Mouse (Mus musculus): ENCODE measurements around the gene Akap13. TPM values are rescaled to one million over a fixed set of nuclear protein-coding genes. Genes with fewer than 3 reads are reported as not detected.
A peak's percentile ranks its signal among the peaks of the same experiment; 100 is the strongest.
"Not testable (repeated sequence)": the region's sequence is repeated elsewhere in the genome, so short reads cannot be mapped to it uniquely, and the experiment has no call there.

The Akap13 gene
- polyA plus RNA-seq, 1 experiment from 2014 or later, result 32.3 TPM

DNA sequence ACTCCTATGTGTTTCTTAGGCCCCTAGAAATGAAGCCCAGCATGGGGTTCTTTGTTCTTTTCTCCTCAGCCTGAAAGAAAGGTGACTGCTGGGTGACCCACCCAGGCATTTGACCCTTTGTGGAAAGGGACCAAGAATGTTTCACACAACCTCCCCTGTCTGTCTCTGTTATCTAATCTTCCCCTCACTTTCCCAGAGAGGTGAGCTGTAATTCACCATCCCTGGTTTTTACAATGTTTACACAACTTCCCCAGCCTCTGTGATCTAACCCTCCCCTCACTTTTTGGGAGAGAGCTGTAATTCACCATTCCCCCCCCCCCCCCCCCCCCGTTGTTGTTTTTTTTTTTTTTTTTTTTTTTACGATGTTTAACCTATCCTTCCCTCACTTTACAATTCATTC lies 331.5 kb downstream of the Akap13 start:
- no peaks in the 10 kb centered on the region for H3K9me3 ChIP-seq (replicated peaks)
- WGBS, result 42% methylated on average over 2 of the region's 2 CpGs
- no peaks in the 10 kb centered on the region for H3K4me1 ChIP-seq
- no peak for ATAC-seq (ENCODE audit: low FRiP score)
- no peaks in the 10 kb centered on the region for H3K36me3 ChIP-seq
- H3K27me3 ChIP-seq, result no peaks in the 10 kb centered on the region
- H3K9ac ChIP-seq, result no peak overlapping the region
- no peak overlapping the region for H3K27ac ChIP-seq
- H3K4me3 ChIP-seq, result no peak overlapping the region
- no peak overlapping the region for H3K4me2 ChIP-seq (replicated peaks)

DNA sequence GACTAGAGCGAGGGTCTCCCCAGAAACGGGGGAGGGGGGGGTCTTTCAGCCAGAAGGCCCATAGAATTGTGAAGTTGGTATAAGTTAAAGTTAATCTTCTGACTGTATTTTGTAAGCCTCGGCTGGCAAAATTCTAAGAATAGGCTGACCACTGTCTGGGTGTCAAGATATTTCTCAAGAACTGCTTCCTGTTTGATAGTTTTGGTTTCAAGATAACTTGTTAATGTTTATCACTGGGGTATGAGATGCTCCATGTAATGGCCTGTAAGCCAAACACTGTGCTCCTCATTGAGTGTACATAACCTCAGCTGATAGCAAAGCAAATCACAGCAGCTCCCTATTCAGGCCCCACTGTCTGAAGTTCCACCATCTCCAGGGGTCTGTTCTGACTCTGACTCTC lies 332.0 kb downstream of the Akap13 start:
- H3K27ac ChIP-seq, result no peak overlapping the region
- no peaks in the 10 kb centered on the region for H3K36me3 ChIP-seq
- H3K27me3 ChIP-seq, result no peaks in the 10 kb centered on the region
- H3K4me2 ChIP-seq (replicated peaks), result no peak overlapping the region
- WGBS, result 78% methylated on average over 3 of the region's 3 CpGs
- H3K9me3 ChIP-seq (replicated peaks), result no peaks in the 10 kb centered on the region
- H3K4me3 ChIP-seq, result no peak overlapping the region
- no peaks in the 10 kb centered on the region for H3K4me1 ChIP-seq
- H3K9ac ChIP-seq, result no peak overlapping the region
- ATAC-seq (ENCODE audit: low FRiP score), result no peak

DNA sequence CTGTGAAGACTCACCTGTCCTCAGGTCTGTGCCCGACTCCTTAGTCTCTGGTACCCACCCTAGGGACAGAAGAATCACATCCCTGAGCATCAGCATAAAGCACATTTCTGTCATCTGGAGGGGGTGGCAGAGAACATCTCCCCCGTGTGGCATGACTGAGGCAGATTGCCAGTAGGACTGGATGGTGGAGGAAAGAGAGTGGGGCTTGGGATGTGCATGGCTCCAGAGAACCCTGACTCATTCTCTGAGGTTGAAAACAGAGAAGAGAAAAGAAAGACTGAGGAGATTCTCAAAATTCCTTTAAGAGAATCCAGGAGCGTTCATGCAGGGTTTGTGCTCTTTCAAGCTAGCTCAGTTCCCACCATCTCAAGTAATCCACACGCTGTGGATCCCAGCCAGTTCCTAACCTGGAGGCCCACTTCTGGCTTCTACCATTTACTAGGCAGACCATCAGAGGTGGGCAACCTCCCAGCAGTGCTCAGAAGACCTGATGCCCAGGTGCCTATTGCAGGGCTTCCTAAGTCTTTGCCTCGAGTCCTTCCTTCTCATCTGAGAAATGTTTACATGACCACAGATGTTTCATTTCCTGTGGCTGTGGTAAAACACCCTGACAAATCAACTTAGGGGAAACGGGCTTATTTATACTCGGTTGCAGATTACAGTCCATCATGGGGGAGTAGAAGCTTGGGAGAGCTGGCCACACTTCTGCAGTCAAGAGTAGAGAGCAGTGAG lies 332.9 kb downstream of the Akap13 start:
- WGBS, result 79% methylated on average over 5 of the region's 7 CpGs
- H3K9me3 ChIP-seq (replicated peaks); H3K9ac ChIP-seq; H3K27me3 ChIP-seq; H3K4me2 ChIP-seq (replicated peaks); H3K36me3 ChIP-seq; H3K27ac ChIP-seq; ATAC-seq (ENCODE audit: low FRiP score); H3K4me1 ChIP-seq; H3K4me3 ChIP-seq: not testable (repeated sequence)

DNA sequence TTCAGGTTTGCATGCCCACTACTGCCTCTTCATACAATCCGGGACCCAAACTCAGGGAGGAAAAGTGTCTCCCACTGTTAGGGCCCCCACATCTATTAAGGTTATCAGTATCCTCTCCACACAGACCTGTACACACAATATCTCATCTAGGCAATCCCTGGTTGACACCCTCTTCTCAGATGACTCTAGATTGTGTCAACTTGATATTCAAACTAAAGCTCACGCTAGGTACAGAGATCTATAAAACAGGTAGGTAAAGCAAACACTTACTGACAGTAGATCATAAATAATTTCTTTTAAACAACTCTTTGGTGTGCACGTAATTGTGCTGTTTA lies 333.4 kb downstream of the Akap13 start:
- ATAC-seq (ENCODE audit: low FRiP score), result not testable (repeated sequence)

DNA sequence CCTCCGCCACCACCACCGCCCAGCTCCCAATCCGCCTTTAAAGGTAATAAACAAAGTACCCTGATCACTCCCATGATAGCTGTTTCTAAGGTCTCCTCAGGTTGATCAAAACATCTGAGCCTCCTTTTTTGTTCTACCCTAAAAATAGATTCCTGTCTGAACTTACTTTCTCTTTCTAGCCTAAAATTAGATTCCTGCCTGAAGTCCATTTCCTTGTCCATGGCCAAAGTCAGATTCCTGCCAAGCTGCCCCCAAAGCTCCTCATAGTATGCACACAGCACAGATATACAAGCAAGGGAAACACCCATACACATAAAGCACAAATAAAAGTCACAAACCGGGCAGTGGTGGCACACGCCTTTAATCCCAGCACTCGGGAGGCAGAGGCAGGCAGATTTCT lies 334.4 kb downstream of the Akap13 start:
- no peak overlapping the region for H3K4me3 ChIP-seq
- H3K4me1 ChIP-seq, result no peaks in the 10 kb centered on the region
- H3K27me3 ChIP-seq, result no peaks in the 10 kb centered on the region
- H3K4me2 ChIP-seq (replicated peaks), result no peak overlapping the region
- H3K9me3 ChIP-seq (replicated peaks), result no peaks in the 10 kb centered on the region
- H3K36me3 ChIP-seq, result no peaks in the 10 kb centered on the region
- H3K27ac ChIP-seq, result no peak overlapping the region
- no peak for ATAC-seq (ENCODE audit: low FRiP score)
- 97% methylated on average over 6 of the region's 6 CpGs for WGBS
- H3K9ac ChIP-seq, result no peak overlapping the region

More for the DNA sequence above, 333.4 kb downstream of the Akap13 start:
- H3K4me2 ChIP-seq (replicated peaks); H3K4me3 ChIP-seq; H3K27ac ChIP-seq; H3K4me1 ChIP-seq; H3K27me3 ChIP-seq; H3K36me3 ChIP-seq; H3K9ac ChIP-seq; H3K9me3 ChIP-seq (replicated peaks): not testable (repeated sequence)
- WGBS, result 93% methylated on average over 3 of the region's 3 CpGs

DNA sequence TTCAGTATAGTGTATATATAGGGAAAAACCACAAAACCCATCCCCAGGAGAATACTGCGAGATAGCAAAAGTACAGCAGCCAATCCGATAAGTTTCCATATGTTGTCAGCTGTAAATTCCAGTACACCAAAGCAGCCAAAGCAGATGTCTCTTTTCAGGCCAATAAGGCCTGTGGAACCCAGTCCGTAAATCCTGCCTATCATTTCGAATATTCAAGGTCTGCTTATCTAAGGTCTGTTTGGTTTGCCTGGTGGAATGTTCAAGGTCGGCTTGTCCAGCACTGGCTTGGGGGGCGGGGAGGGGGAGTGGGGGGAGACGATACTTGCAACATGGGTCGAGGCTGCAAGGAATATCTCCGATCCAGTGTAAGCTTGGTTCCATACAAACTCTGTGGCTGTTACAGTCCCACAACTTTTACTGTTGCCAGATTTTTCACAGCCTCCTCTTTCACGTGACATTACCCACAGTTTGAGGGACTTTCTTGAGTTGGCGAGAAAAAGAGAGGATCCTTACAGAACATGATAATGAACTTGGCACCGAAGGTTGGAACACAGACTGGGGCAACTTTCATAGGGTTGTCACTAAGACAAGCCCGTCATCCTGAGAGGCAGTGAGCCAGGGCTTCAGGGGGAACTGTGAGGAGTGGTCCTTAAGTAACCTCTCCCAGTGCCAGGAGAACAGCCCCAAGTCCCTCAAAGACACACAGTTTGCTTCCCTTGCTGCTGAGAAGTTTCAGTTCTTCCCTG lies 335.9 kb downstream of the Akap13 start:
- H3K36me3 ChIP-seq; H3K4me3 ChIP-seq; H3K9me3 ChIP-seq (replicated peaks); H3K4me2 ChIP-seq (replicated peaks); H3K27me3 ChIP-seq; ATAC-seq (ENCODE audit: low FRiP score); H3K9ac ChIP-seq; H3K27ac ChIP-seq; H3K4me1 ChIP-seq: not testable (repeated sequence)
- 88% methylated on average over 13 of the region's 13 CpGs for WGBS

DNA sequence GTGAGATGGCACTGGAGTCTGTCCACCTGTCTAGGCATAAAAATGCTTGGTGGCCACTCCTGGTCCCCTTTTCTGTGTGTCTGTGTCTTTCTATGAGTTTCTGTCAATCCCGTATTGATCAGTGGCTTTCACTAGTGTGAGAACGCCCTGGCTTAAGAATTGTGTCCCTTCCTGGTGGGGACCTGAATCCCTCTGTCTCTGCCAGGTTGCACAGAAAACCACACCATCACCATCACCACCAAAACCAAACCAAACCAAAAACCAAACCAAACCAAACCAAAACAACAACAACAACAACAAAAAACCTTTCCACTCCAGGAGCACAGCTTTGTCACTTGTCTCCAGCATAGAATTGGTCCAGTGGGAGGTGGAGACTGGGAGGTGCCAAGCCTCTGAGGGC lies 337.8 kb downstream of the Akap13 start:
- Histone ChIP-seq H3K4me3 (no peak overlapping the region), H3K9me3 (replicated peaks) (no peaks in the 10 kb centered on the region), H3K36me3 (no peaks in the 10 kb centered on the region), H3K27ac (no peak overlapping the region), H3K9ac (no peak overlapping the region), H3K4me2 (replicated peaks) (no peak overlapping the region), H3K4me1 (peaks cover 7% of the 10 kb centered on the region), H3K27me3 (no peaks in the 10 kb centered on the region)
- no peak for ATAC-seq (ENCODE audit: low FRiP score)
- WGBS, result 67% methylated on average over 2 of the region's 2 CpGs

DNA sequence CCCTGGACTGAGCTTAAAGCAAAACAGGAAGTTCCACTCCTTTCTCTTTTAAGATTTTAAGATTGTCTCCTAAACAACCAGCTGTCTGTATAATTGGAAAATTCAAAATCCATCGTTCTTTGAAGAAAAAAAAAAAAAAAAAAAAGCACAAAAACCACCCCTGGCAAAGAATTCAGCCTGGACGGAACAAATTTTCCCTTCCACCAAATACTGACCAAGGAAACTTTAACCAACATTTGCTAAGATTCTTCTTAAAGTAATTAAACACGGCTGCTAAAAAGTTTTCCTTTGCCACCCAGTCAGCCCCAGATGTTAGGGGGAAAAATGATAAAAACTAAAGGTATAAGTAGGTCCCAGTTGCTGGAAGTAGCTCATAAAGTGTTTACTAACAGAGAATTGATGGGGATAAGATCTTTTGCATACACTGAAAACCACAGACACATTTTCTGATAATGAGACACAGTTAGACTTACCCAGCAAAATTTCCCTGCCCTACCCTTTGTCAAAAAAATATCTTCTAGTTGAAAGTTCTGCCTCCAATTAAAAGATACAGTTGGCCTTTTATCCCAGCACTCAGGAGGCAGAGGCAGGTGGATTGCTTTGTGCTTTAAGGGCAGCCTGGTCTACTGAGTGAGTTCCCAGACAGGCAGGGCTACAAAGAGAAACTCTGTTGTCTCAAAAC lies 338.5 kb downstream of the Akap13 start:
- 58% methylated on average over 3 of the region's 3 CpGs for WGBS
- no peaks in the 10 kb centered on the region for H3K36me3 ChIP-seq
- peaks cover 7% of the 10 kb centered on the region for H3K4me1 ChIP-seq
- no peaks in the 10 kb centered on the region for H3K27me3 ChIP-seq
- no peak for ATAC-seq (ENCODE audit: low FRiP score)
- no peak overlapping the region for H3K4me2 ChIP-seq (replicated peaks)
- no peak overlapping the region for H3K4me3 ChIP-seq
- no peaks in the 10 kb centered on the region for H3K9me3 ChIP-seq (replicated peaks)
- no peak overlapping the region for H3K27ac ChIP-seq
- no peak overlapping the region for H3K9ac ChIP-seq

DNA sequence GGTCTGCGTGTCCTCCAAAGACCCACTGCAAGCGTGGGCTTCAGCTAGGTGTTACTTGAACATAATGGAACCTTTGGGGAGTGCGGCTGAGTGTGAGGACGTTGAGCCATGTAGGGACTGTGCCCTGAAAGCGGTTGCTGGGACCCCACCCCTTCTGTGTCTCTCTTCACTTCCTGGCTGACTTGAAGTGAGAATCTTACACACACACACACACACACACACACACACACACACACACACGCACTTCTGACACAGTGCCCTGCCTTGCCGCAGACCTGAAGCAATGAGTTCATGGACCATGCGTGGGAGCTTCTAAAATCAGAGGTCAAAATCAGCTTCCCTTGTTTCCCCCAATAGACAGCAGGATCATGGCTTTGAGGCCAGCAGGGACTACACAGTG lies 339.8 kb downstream of the Akap13 start:
- no peak overlapping the region for H3K4me2 ChIP-seq (replicated peaks)
- no peak overlapping the region for H3K4me3 ChIP-seq
- WGBS, result 86% methylated on average over 8 of the region's 8 CpGs
- H3K27me3 ChIP-seq, result no peaks in the 10 kb centered on the region
- no peaks in the 10 kb centered on the region for H3K36me3 ChIP-seq
- no peaks in the 10 kb centered on the region for H3K9me3 ChIP-seq (replicated peaks)
- no peak overlapping the region for H3K27ac ChIP-seq
- no peak overlapping the region for H3K9ac ChIP-seq
- ATAC-seq (ENCODE audit: low FRiP score), result no peak
- peaks cover 7% of the 10 kb centered on the region for H3K4me1 ChIP-seq

DNA sequence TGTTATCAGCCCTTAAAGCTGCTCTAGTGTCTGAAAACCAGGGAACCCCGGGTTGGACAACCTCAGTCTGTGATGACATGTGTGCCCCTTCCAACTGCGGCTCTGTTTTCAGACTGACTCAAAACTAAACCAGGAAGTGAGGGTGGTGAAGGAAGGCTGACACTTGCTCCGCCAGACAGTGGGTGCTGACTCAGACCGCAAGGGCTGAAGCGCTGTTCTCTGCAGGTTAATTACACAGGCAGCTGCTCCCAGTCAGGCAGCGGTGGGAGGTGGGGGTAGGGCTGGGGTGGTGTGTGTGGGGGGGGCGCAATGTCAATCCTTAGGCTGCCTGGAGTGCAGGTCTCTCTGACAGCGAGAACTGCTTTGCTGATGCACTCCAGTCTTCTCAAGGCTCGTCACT lies 341.1 kb downstream of the Akap13 start:
- Histone ChIP-seq H3K4me2 (replicated peaks) (peak overlapping the region; percentile 9; the same call in 1 of the 2 replicates), H3K9ac (no peak overlapping the region), H3K4me3 (no peak overlapping the region), H3K27me3 (no peaks in the 10 kb centered on the region), H3K4me1 (peaks cover 7% of the 10 kb centered on the region), H3K36me3 (no peaks in the 10 kb centered on the region), H3K27ac (peak overlapping the region; percentile 18; the same call in 1 of the 2 replicates), H3K9me3 (replicated peaks) (no peaks in the 10 kb centered on the region)
- ATAC-seq (ENCODE audit: low FRiP score), result 0 out of 2 replicates have a peak, but pooled peaks have one; percentile 60
- 33% methylated on average over 9 of the region's 9 CpGs for WGBS

DNA sequence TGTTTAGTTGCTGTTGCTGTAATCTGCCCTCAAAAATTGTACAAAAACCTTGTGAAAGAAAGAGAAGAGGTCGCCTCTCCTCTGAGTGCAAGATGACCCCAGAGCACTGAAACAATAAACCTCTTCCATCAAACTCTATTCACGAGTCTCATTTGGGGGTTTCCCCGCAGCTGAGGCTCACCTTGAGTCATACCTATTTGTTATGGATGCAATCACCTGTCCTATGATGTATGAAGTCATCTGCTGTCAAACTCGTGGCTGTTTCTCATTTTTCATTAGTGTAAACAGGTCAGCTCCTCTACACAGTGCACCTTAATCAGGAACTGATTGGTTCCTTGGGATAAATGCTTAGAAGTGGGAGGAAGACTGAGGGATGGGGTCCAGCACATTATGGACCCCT lies 345.2 kb downstream of the Akap13 start:
- Histone ChIP-seq H3K9ac (no peak overlapping the region), H3K36me3 (no peaks in the 10 kb centered on the region), H3K4me2 (replicated peaks) (no peak overlapping the region), H3K4me3 (no peak overlapping the region), H3K27me3 (no peaks in the 10 kb centered on the region), H3K27ac (no peak overlapping the region), H3K9me3 (replicated peaks) (no peaks in the 10 kb centered on the region), H3K4me1 (peaks cover 7% of the 10 kb centered on the region)
- no peak for ATAC-seq (ENCODE audit: low FRiP score)
- WGBS, result 75% methylated on average over 4 of the region's 4 CpGs

DNA sequence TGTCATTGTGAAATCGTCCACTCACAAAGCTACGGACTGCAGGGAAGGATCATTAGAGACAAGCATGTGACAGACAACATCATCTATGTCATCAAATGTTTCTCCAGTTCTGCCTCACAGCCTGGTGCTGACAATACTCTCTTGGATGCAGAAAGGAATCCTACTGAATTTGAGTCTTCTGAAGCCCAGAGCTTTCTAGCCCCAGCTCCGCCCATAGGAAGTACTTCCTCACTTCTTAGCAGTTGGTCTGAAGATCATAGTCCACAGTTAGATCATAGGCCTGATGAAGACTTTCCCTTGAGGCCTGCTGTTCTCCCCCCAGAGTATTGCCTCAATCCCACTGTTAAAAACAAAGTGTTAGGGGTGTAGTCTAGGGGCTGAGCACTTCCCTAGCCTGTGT lies 345.7 kb downstream of the Akap13 start:
- Histone ChIP-seq H3K9ac (no peak overlapping the region), H3K36me3 (no peaks in the 10 kb centered on the region), H3K4me2 (replicated peaks) (no peak overlapping the region), H3K9me3 (replicated peaks) (no peaks in the 10 kb centered on the region), H3K4me1 (peaks cover 7% of the 10 kb centered on the region), H3K27me3 (no peaks in the 10 kb centered on the region), H3K4me3 (no peak overlapping the region), H3K27ac (no peak overlapping the region)
- no peak for ATAC-seq (ENCODE audit: low FRiP score)
- WGBS, result 92% methylated on average over 3 of the region's 3 CpGs
